Comparison of ENCODE assay signal across 11 mouse cellular contexts in the genomic region with DNA sequence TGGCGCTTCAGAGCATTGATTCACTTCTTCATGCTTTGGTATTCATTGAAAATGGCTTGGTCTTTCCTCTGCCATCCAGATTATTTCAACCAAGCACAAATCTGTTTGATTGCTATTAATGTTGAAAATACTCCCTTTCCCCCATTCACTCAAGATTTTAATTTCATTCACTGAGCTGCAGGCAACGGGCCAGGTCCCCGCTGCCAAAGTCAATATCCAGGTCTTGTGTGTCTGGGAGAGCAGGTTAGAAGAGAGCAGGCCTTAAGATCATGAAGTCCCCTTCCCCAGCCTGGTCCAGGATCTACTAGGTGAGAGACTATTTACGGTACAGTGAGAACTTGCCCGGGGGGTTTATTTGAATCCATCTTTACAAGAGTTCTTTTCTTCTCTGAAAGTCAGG.
"Had no signal": no experiment of that assay in that cellular context is flagged by ENCODE, and none has a peak within 500 bp of the region (broad histone marks: within the 10 kb centered on the region; RNA-seq: fewer than 3 reads in every experiment).

No protein-coding gene starts in this region.

- DNase-seq: kidney, adult 8-10 months; kidney, postnatal 25 days; right cerebral cortex, postnatal 14 days; thymus, adult 2 months; thymus, postnatal 25 days had no signal

- H3K4me3 ChIP-seq: limb, embryonic 13.5 days; midbrain, embryonic 10.5 days; midbrain, embryonic 15.5 days; stomach, embryonic 15.5 days had no signal

- H3K27me3 ChIP-seq: limb, embryonic 13.5 days; midbrain, embryonic 15.5 days; stomach, embryonic 15.5 days had no signal

- H3K9ac ChIP-seq: limb, embryonic 13.5 days; midbrain, embryonic 15.5 days; stomach, embryonic 15.5 days had no signal

- H3K9me3 ChIP-seq: limb, embryonic 13.5 days; midbrain, embryonic 10.5 days; midbrain, embryonic 15.5 days; stomach, embryonic 15.5 days had no signal

- ATAC-seq: intestine, postnatal 0 days; midbrain, embryonic 15.5 days had no signal

- H3K27ac ChIP-seq: midbrain, embryonic 10.5 days; midbrain, embryonic 15.5 days; stomach, embryonic 15.5 days had no signal

- H3K4me1 ChIP-seq: midbrain, embryonic 15.5 days; stomach, embryonic 15.5 days had no signal

- H3K4me2 ChIP-seq: limb, embryonic 13.5 days; liver, embryonic 11.5 days; midbrain, embryonic 15.5 days; stomach, embryonic 15.5 days had no signal
